Mouse (Mus musculus) ES-CJ7 (cell line): ENCODE data around the gene Mmp8.
A peak's percentile ranks its signal among the peaks of the same experiment; 100 is the strongest.

ENCODE experiments used
- DNase-seq: peaks from one replicate; pipeline ENCODE4 v3.0.0; 2011; ENCODE audit warnings: low read depth, low spot score

The Mmp8 gene

GRCm38 (mm10) chr9:7593272-7593812 is 35.1 kb downstream of the Mmp8 start:
- DNase-seq = no peak

DNA sequence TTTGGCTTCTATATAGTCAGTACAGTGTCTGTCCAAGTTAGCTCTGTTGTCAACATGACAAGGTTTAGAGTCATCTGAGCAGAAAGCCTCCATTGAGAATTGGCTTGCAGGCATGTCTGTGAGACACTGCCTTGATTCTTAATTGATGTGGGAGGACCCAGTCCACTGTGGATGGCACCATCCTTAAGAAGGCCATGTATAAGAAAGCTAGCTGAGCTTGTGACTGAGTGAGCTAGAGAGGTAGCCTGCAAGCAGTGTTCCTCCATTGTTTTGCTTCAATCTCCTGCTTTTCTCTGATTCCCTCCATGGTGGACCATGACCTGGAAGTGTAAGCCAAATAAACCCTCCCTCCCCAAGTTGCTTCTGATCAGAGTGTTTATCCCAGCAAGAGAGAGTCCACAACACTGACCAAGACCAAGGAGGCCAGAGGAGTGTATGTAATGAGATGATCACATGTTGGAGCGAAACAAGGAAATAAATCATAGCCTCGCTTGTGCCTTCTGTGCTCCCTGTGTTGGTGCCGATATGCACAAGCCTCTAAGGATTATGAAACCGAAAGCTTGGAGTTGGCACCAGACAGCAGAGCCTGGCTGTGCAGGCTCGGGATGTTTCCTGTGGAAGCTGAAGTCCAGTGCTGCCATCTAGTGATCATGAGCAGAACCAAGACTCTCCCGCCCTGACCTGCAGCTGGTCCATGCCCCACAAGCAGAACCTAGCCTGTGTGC is 36.7 kb downstream of the Mmp8 start:
- DNase-seq = peak; percentile 80

DNA sequence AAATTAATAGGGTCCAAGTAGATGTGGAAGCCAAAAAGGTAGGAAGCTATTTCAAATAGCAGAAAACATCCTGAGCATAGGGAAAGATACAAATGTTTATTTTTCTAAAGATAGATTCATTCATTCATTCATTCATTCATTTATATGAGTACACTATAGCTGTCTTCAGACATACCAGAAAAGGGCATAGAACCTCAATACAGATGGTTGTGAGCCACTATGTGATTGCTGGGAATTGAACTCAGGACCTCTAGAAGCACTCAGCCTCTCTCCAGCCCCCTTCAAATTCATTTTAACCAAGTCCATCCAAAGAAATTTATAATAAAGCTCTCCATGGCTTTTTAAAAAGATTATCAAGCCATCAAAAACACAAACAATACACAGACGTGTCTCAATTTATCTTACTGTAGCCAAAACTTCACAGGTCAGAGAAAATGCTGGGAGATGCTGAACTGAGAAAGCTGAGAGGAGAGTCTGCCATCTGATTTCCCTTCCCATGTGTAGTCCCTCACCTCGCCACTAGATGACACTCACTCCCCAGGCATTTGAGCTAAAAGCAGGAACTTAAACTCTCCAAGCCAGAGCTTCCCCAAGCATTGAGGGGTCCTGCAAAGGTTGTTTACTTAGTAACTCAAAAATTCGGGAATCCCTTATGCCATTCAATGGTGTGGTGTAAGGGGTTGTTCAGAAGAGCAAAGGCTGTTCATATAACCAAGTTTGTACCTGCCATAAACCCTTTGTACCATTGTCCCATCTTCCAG is 44.9 kb downstream of the Mmp8 start:
- peak; percentile 68 for DNase-seq

DNA sequence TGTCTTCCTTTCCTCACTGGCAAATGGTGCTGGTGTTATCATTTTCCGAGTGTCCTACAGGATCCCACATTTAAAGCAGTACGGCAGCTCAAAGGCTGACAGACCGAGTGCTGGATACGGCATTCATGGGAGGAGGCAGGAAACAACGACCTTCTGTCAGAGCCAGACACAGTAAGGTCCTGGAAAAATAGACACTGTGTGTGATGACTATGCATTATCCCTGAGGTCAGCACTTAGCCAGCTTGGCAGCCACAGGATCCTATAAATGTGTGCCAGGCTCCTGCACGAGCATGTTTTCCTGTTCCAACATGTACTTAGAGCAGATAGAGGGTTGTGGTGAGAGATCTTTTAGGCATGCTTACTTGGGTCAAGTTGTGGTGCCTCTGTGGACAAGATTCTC is 45.7 kb downstream of the Mmp8 start:
- no peak for DNase-seq

- DNase-seq = no peak
Measured at GRCm38 (mm10) chr9:7605638-7606037, 47.4 kb downstream of the Mmp8 start.
